Mouse (Mus musculus) cerebellum, adult (tissue): ENCODE results near the gene Gramd1b.

ENCODE experiments used
- ATAC-seq: cut with Nextera tagmentation; 2 replicates; pipeline ENCODE4 v1.9.2; 2017; ENCODE audit warnings: mild to moderate bottlenecking, moderate library complexity, mixed read lengths; ENCODE audit not compliant: insufficient number of reproducible peaks, low FRiP score, low TSS enrichment

The Gramd1b gene

GRCm38 (mm10) chr9:40293286-40293685 is 237.9 kb downstream of the Gramd1b start:
- no peak for ATAC-seq

DNA sequence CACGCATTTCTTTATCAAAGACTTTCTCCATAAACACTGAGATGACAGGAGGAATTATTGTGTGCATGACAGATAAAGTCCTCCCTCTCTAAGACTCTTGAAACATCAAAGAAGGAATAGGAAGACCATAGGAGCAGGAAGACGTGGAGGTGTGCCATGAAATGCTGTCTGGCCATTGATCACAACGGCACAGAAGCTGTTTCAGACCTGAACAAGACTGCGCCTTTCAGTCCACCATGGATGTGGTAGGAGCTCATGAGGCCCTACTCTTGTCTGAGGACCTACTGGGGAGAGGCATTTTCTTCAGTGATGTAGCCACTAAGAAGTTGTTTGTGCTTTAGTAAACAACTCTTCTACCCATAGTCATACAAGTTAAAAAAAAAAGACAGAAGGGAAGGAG is 238.7 kb downstream of the Gramd1b start:
- no peak for ATAC-seq

- no peak for ATAC-seq
Observed at GRCm38 (mm10) chr9:40282968-40283367, 248.2 kb downstream of the Gramd1b start.

- no peak for ATAC-seq
Observed at GRCm38 (mm10) chr9:40279438-40279837, 251.7 kb downstream of the Gramd1b start.

- ATAC-seq: no peak
Observed at GRCm38 (mm10) chr9:40277671-40278070, 253.5 kb downstream of the Gramd1b start.

GRCm38 (mm10) chr9:40275904-40276303 is 255.3 kb downstream of the Gramd1b start:
- no peak for ATAC-seq

DNA sequence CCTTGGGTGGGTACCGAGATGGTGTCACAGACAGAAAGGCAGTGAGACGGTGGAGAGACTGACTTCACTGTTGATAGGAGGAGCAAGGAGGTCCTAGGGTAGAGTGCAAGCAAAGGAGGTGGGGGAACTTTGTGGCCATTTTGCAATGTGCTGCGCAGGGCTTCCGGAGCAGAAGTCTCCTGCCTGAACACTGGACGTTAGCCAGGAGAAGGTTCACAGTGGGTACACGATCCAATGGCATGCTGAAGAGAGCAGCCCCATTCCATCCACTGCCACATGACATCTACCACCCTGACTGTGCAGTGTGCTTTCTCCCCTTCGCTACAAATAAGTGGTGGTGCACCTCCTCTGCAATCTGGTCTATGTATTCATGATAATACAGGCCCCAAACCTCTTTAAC is 258.4 kb downstream of the Gramd1b start:
- no peak for ATAC-seq

GRCm38 (mm10) chr9:40271075-40271474 is 260.1 kb downstream of the Gramd1b start:
- ATAC-seq: no peak

DNA sequence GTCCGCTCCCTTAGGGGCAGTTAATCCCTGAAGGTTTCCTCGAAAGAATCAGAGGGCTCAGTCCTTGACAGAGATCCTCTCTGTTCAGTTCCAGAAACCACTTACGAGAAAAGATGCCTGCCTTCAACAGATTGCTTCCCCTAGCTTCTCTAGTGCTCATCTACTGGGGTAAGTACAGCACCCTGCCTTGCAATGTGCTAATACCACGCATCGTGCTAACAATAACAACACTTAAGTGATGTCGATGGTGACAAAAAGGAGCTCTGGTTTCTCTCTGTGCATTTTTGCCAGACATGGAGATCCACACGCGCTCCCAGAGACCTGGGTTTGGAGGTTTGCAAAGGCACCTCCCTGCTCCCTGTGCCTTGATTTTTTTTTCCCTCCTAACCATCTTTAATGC is 261.3 kb downstream of the Gramd1b start:
- ATAC-seq: no peak

GRCm38 (mm10) chr9:40269103-40269861 is 261.9 kb downstream of the Gramd1b start, which contains the start of gene Scn3b:
Scn3b (plus strand) TSS chr9:40269217.
- peak; percentile 40 for ATAC-seq

- no peak for ATAC-seq
Observed at GRCm38 (mm10) chr9:40268748-40269102, 262.5 kb downstream of the Gramd1b start.

- ATAC-seq: no peak
Observed at GRCm38 (mm10) chr9:40268040-40268747, 263.0 kb downstream of the Gramd1b start.

DNA sequence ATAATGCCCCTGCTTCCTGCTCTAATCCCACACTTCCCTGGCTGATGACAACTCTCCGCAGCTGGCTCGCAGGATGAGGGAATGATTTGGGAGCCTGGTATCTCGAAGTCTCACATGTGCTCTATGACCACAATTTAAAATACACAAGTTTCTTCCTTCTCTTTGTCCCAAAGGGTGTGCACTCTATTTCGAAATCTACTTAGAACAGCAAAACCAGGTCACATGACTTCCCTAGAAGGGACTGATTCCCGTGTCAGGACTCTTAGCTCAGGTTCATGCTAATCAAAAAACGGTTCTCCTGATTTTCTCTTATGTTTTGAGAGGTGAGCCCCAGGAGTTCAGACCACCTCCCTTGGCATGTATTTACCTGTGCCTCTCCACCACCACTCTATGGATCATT is 267.3 kb downstream of the Gramd1b start:
- ATAC-seq: no peak

DNA sequence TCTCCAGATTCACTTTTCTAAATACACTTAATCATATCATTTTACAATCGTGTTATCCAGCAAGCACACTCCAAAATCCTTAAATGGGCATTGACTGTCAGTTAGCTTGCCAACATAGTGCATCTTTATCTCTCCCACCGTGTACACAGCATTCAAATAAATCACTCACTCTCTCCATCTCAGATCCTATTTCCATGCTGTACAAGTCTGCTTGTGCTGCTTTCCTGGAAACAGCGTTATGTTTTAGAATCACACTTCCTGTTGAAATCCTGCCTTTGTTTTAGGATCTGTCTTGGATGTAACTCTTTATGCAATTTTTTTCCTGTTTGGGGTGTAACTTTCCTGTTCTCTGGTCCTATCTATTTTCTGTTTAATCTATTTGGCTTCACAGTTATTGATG is 278.7 kb downstream of the Gramd1b start:
- no peak for ATAC-seq

DNA sequence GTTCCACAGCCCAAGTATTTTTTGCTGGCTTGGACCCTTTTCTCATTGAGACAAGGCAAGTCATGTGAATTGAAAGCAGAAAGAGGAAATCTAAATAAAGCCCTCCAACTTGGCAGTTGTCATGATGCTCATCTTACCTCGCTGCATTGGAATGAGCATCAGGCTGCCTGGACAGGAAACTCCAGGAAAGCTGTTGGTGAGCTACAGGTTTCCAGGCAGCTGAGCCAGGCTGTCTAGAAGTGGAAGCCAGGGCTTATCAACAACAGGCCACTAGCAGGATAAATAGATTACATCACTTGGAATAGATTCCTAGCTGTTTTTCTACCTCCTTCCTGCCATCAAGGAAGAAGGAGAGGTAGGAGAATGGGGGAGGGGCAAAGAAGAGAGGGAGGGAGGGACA is 282.1 kb downstream of the Gramd1b start:
- ATAC-seq: no peak

GRCm38 (mm10) chr9:40246702-40247101 is 284.5 kb downstream of the Gramd1b start:
- ATAC-seq: no peak

GRCm38 (mm10) chr9:40245974-40246665 is 285.1 kb downstream of the Gramd1b start:
- ATAC-seq: no peak

DNA sequence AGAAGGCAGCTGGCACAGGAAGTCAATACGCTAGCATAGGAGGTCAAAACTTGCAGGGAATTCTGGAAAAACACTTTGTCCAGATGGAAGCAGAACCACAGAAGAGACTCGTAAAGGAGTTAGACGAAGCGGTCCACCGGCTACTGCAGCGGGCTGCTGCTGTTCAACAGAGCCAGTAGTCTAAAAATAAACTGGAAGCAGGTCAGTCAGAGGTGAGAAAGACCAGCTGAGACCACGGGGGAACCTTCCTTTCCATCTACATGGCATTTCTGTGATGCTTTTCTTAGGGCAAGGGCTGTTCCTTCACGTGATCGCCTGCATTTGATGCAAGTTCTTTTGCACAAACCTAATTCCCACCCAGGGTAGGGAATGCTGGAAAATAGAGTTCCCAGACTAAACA is 285.7 kb downstream of the Gramd1b start:
- ATAC-seq: no peak
